Comparison of ENCODE assay signal across 10 mouse cellular contexts in genomic region chr11:18897921-18898646, GRCm38 (mm10).
DNase-seq lines count a peak whose midpoint lies in the region; ATAC-seq and TF ChIP-seq lines count a peak whose summit lies in the region.
"Had no signal": no experiment of that assay in that cellular context is flagged by ENCODE, and none has a peak within 500 bp of the region (broad histone marks: within the 10 kb centered on the region; RNA-seq: fewer than 3 reads in every experiment).

No protein-coding gene starts in this region.

- no peak overlapping the region for H3K4me3 ChIP-seq in neural tube, embryonic 13.5 days
- no peak overlapping the region for H3K4me3 ChIP-seq in neural tube, embryonic 15.5 days (replicated peaks)
- no peak overlapping the region for H3K4me3 ChIP-seq in embryonic fibroblast, embryonic 13.5 days (ENCODE audit: insufficient read depth, low read length)
- H3K4me3 ChIP-seq in stomach, embryonic 14.5 days (ENCODE audit: low read depth, low read length), result no peak overlapping the region
- H3K4me3 ChIP-seq in forebrain, embryonic 11.5 days (ENCODE audit: low read depth, low read length), result no peak overlapping the region

- H3K27ac ChIP-seq in neural tube, embryonic 13.5 days (replicated peaks), result peak overlapping the region; percentile 15; the same call in 1 of the 2 replicates
- H3K27ac ChIP-seq in neural tube, embryonic 15.5 days (replicated peaks), result no peak overlapping the region
- H3K27ac ChIP-seq in embryonic fibroblast, embryonic 13.5 days (ENCODE audit: insufficient read depth, low read length), result peak overlapping the region; percentile 34; the same call in 1 of the 2 replicates
- peak overlapping the region; percentile 75; the same call in 1 of the 2 replicates for H3K27ac ChIP-seq in stomach, embryonic 14.5 days (ENCODE audit: low read length)
- no peak overlapping the region for H3K27ac ChIP-seq in forebrain, embryonic 11.5 days (ENCODE audit: low read depth, low read length)
- H3K27ac ChIP-seq: macrophage had no signal

- H3K27me3 ChIP-seq in neural tube, embryonic 13.5 days, result no peaks in the 10 kb centered on the region
- no peaks in the 10 kb centered on the region for H3K27me3 ChIP-seq in neural tube, embryonic 15.5 days (replicated peaks)
- H3K27me3 ChIP-seq in stomach, embryonic 14.5 days (ENCODE audit: control insufficient read depth, insufficient read depth, low read length), result no peaks in the 10 kb centered on the region
- H3K27me3 ChIP-seq in forebrain, embryonic 11.5 days (ENCODE audit: control insufficient read depth, insufficient read depth, low read length), result no peaks in the 10 kb centered on the region; the same call in 1 of the 2 replicates

- H3K36me3 ChIP-seq in neural tube, embryonic 13.5 days, result no peaks in the 10 kb centered on the region; the same call in 1 of the 2 replicates
- H3K36me3 ChIP-seq in neural tube, embryonic 15.5 days, result no peaks in the 10 kb centered on the region
- peaks cover 10% of the 10 kb centered on the region; the same call in 1 of the 2 replicates for H3K36me3 ChIP-seq in stomach, embryonic 14.5 days (ENCODE audit: control insufficient read depth, insufficient read depth, low read length)
- no peaks in the 10 kb centered on the region for H3K36me3 ChIP-seq in forebrain, embryonic 11.5 days (ENCODE audit: control insufficient read depth, insufficient read depth, low read length)

- WGBS in neural tube, embryonic 13.5 days, result 51% methylated on average over 7 of the region's 7 CpGs
- WGBS in neural tube, embryonic 15.5 days, result 46% methylated on average over 7 of the region's 7 CpGs
- WGBS in stomach, embryonic 14.5 days, result 5% methylated on average over 7 of the region's 7 CpGs
- 64% methylated on average over 7 of the region's 7 CpGs for WGBS in forebrain, embryonic 11.5 days

- ATAC-seq in neural tube, embryonic 13.5 days (ENCODE audit: low read depth), result no peak
- ATAC-seq in neural tube, embryonic 15.5 days (ENCODE audit: low FRiP score), result no peak
- ATAC-seq in stomach, embryonic 14.5 days (ENCODE audit: insufficient number of reproducible peaks, insufficient read depth, low FRiP score, low read depth), result peak; percentile 73
- ATAC-seq in monocyte, adult 5-6 weeks (replicated peaks; ENCODE audit: insufficient number of reproducible peaks, low FRiP score, low TSS enrichment, poor library complexity, severe bottlenecking), result no peak
- ATAC-seq in forebrain, embryonic 11.5 days (replicated peaks; ENCODE audit: low FRiP score), result no peak

- no peak overlapping the region for H3K9ac ChIP-seq in neural tube, embryonic 13.5 days
- no peak overlapping the region for H3K9ac ChIP-seq in neural tube, embryonic 15.5 days (replicated peaks)
- H3K9ac ChIP-seq in stomach, embryonic 14.5 days (replicated peaks; ENCODE audit: low read depth, low read length), result no peak overlapping the region
- no peak overlapping the region for H3K9ac ChIP-seq in forebrain, embryonic 11.5 days (ENCODE audit: low read length)

- peaks cover 27% of the 10 kb centered on the region for H3K4me1 ChIP-seq in neural tube, embryonic 13.5 days (replicated peaks)
- peaks cover 13% of the 10 kb centered on the region for H3K4me1 ChIP-seq in neural tube, embryonic 15.5 days
- peaks cover 8% of the 10 kb centered on the region for H3K4me1 ChIP-seq in embryonic fibroblast, embryonic 13.5 days (ENCODE audit: control insufficient read depth, insufficient read depth, low read length)
- peaks cover 35% of the 10 kb centered on the region for H3K4me1 ChIP-seq in stomach, embryonic 14.5 days (ENCODE audit: control insufficient read depth, insufficient read depth, low read length)
- H3K4me1 ChIP-seq in forebrain, embryonic 11.5 days (replicated peaks; ENCODE audit: control insufficient read depth, insufficient read depth, low read length), result no peaks in the 10 kb centered on the region

- H3K9me3 ChIP-seq in neural tube, embryonic 13.5 days, result no peaks in the 10 kb centered on the region
- no peaks in the 10 kb centered on the region for H3K9me3 ChIP-seq in neural tube, embryonic 15.5 days (replicated peaks)
- H3K9me3 ChIP-seq in stomach, embryonic 14.5 days (ENCODE audit: control insufficient read depth, low read depth, low read length), result no peaks in the 10 kb centered on the region
- no peaks in the 10 kb centered on the region for H3K9me3 ChIP-seq in forebrain, embryonic 11.5 days (ENCODE audit: control insufficient read depth, low read length)

- TF ChIP-seq CTCF in embryonic fibroblast, embryonic 13.5 days (IDR thresholded peaks at IDR 0.05; ENCODE audit: borderline replicate concordance, insufficient read depth, low read length), result no peak

- no peak for TF ChIP-seq POLR2A in embryonic fibroblast, embryonic 13.5 days (IDR thresholded peaks at IDR 0.05; ENCODE audit: low read depth, low read length)

- peak; percentile 37 for DNase-seq in heart, postnatal 4 days
- no peak for DNase-seq in heart, adult 18-20 months
- no peak for DNase-seq in forebrain, embryonic 11.5 days (ENCODE audit: low spot score)
- DNase-seq: layer of hippocampus, postnatal 36 days had no signal

- no peak overlapping the region for H3K4me2 ChIP-seq in neural tube, embryonic 13.5 days
- H3K4me2 ChIP-seq in neural tube, embryonic 15.5 days, result no peak overlapping the region
- no peak overlapping the region for H3K4me2 ChIP-seq in stomach, embryonic 14.5 days (replicated peaks; ENCODE audit: low read depth, low read length)
- no peak overlapping the region for H3K4me2 ChIP-seq in forebrain, embryonic 11.5 days (ENCODE audit: low read depth, low read length, severe bottlenecking)

Comparison
In these comparisons a context has a peak if more than half of its experiments do, and no peak if none do; other contexts are left out.
1. H3K27ac ChIP-seq: peak in neural tube, embryonic 13.5 days (single experiment), embryonic fibroblast, embryonic 13.5 days (single experiment) and stomach, embryonic 14.5 days (single experiment); none in neural tube, embryonic 15.5 days (single experiment) and forebrain, embryonic 11.5 days (single experiment).